Mouse (Mus musculus) liver, embryonic 14.5 days (tissue): ENCODE results near the gene Ppp1r12b. TPM values are rescaled to one million over a fixed set of nuclear protein-coding genes. Genes with fewer than 3 reads are reported as not detected.

Experiments used
- ATAC-seq: fragments of 200-750 bp; cut with Nextera tagmentation; 2 replicates; pipeline ENCODE4 v1.8.0; 2017; ENCODE audit warnings: moderate number of reproducible peaks, mild to moderate bottlenecking, moderate library complexity; ENCODE audit not compliant: insufficient read depth
- DNase-seq, 3 experiments: peaks; one replicate each; pipeline ENCODE4 v3.0.0-alpha.2; 2012 to 2013; ENCODE audit warnings: low read depth in 3 of 3, low spot score in 3 of 3
- H3K27ac ChIP-seq: fragments of 300-500 bp; sonication (generic); 2 replicates; pipeline ENCODE4 v1.5.1; 2014; ENCODE audit warnings: moderate library complexity, mild to moderate bottlenecking, control low read depth, inconsistent platforms
- H3K27me3 ChIP-seq: fragments of 300-500 bp; sonication (generic); 2 replicates; pipeline ENCODE4 v1.6.1; 2014; ENCODE audit warnings: mild to moderate bottlenecking, low read length, moderate library complexity; ENCODE audit not compliant: control insufficient read depth, insufficient read depth
- H3K36me3 ChIP-seq: fragments of 300-500 bp; sonication (generic); replicated peaks from 2 replicates; pipeline ENCODE4 v1.6.1; 2014; ENCODE audit warnings: low read depth; ENCODE audit not compliant: control insufficient read depth, insufficient read depth
- H3K4me1 ChIP-seq, 2 experiments: fragments of 200-500 bp in 1 of 2; fragments of 300-500 bp in 1 of 2; sonication (generic) in 1 of 2; replicated peaks; 2 replicates each; pipeline ENCODE4 v1.6.1; 2012 to 2014; ENCODE audit warnings: antibody characterized with exemption in 1 of 2, inconsistent platforms in 1 of 2, low read length in 1 of 2; ENCODE audit not compliant: control insufficient read depth in 2 of 2, insufficient read depth in 2 of 2
- H3K4me2 ChIP-seq: fragments of 300-500 bp; sonication (generic); 2 replicates; pipeline ENCODE4 v1.6.1; 2014; ENCODE audit warnings: low read depth, mild to moderate bottlenecking, control low read depth, moderate library complexity
- H3K4me3 ChIP-seq, 2 experiments: fragments of 200-500 bp in 1 of 2; fragments of 300-500 bp in 1 of 2; sonication (generic) in 1 of 2; 2 replicates each; pipeline ENCODE4 v1.5.1; 2012 to 2014; ENCODE audit warnings: low read depth in 2 of 2, low read length in 2 of 2, mild to moderate bottlenecking in 2 of 2, control low read depth in 1 of 2, inconsistent platforms in 1 of 2, moderate library complexity in 1 of 2; ENCODE audit not compliant: insufficient read depth in 1 of 2
- H3K9ac ChIP-seq: fragments of 300-500 bp; sonication (generic); replicated peaks from 2 replicates; pipeline ENCODE4 v1.6.1; 2014; ENCODE audit warnings: mild to moderate bottlenecking, control low read depth, moderate library complexity
- H3K9me3 ChIP-seq: fragments of 300-500 bp; sonication (generic); 2 replicates; pipeline ENCODE4 v1.6.1; 2016; ENCODE audit warnings: low read length, mixed read lengths; ENCODE audit not compliant: control insufficient read depth
- CTCF ChIP-seq: IDR thresholded peaks from 2 replicates; pipeline ENCODE4 v1.5.1; 2016; ENCODE audit warnings: antibody characterized with exemption, low read depth, control low read depth
- EP300 ChIP-seq: IDR thresholded peaks from 2 replicates; pipeline ENCODE4 v1.6.1; 2016; ENCODE audit warnings: antibody characterized with exemption, low read depth
- WGBS: fragments of 180-500 bp; shearing (Covaris S2); extraction: QIAGEN DNeasy Blood & Tissue Kit; methylation state at CpG from one replicate; pipeline ENCODE4 v1.1.7; 2014; ENCODE audit not compliant: insufficient replicate concordance; 5-methylcytosine and 5-hydroxymethylcytosine counted together
- polyA plus RNA-seq, 2 experiments: library from polyadenylated mRNA; depleted of rRNA in 1 of 2; stranded (reverse) in 1 of 2; unstranded in 1 of 2; fragments of >200 nt; fragmentation: Nextera tagmentation in 1 of 2; extraction: Ambion mirVana in 1 of 2; gene quantifications; 2 replicates each; pipeline versions ENCODE4 v1.2.1 to v1.2.3; 2012 to 2014

The Ppp1r12b gene
- polyA plus RNA-seq, 2 experiments: 1.6 to 1.7 TPM

GRCm38 (mm10) chr1:134753751-134754630 lies 201.8 kb downstream of the Ppp1r12b start:
- 59% methylated on average over 13 of the region's 13 CpGs for WGBS
- Histone ChIP-seq H3K36me3 (no peaks in the 10 kb centered on the region), H3K4me2 (no peak overlapping the region), H3K27ac (no peak overlapping the region), H3K4me1 (no peaks in the 10 kb centered on the region), H3K4me3 (no peak overlapping the region), H3K9ac (no peak overlapping the region), H3K27me3 (no peaks in the 10 kb centered on the region), H3K9me3 (no peaks in the 10 kb centered on the region)
- TF ChIP-seq CTCF (no peak), EP300 (no peak)
- no peak for DNase-seq
- ATAC-seq: no peak

GRCm38 (mm10) chr1:134752447-134752846 lies 203.3 kb downstream of the Ppp1r12b start:
- Histone ChIP-seq H3K9me3 (no peaks in the 10 kb centered on the region), H3K27ac (no peak overlapping the region), H3K27me3 (no peaks in the 10 kb centered on the region), H3K36me3 (no peaks in the 10 kb centered on the region), H3K4me3 (no peak overlapping the region), H3K9ac (no peak overlapping the region), H3K4me2 (no peak overlapping the region), H3K4me1 (peaks cover under 1 to 5% of the 10 kb centered on the region in 2 experiments; a peak in 3 of 4 replicates)
- ATAC-seq (no peak), DNase-seq (no peak)
- WGBS: 58% methylated on average over 5 of the region's 5 CpGs
- TF ChIP-seq EP300: no peak
- TF ChIP-seq CTCF: no peak

GRCm38 (mm10) chr1:134749889-134750288 lies 205.9 kb downstream of the Ppp1r12b start:
- TF ChIP-seq CTCF (no peak), EP300 (no peak)
- no peak for ATAC-seq
- Histone ChIP-seq H3K9ac (no peak overlapping the region), H3K9me3 (no peaks in the 10 kb centered on the region), H3K27me3 (no peaks in the 10 kb centered on the region), H3K36me3 (no peaks in the 10 kb centered on the region), H3K4me1 (peaks cover 5 to 8% of the 10 kb centered on the region in 2 experiments; a peak in 3 of 4 replicates), H3K27ac (no peak overlapping the region), H3K4me3 (no peak overlapping the region), H3K4me2 (no peak overlapping the region)
- no peak for DNase-seq
- 74% methylated on average over 7 of the region's 7 CpGs for WGBS

GRCm38 (mm10) chr1:134747236-134748174 lies 208.2 kb downstream of the Ppp1r12b start:
- TF ChIP-seq EP300 (no peak), CTCF (peak; percentile 33)
- no peaks in the 10 kb centered on the region for H3K36me3 ChIP-seq
- peak overlapping the region; percentile 47 for H3K4me2 ChIP-seq
- DNase-seq (peak; percentile 60 to 69 (median 61)), ATAC-seq (peak; percentile 75)
- no peaks in the 10 kb centered on the region for H3K27me3 ChIP-seq
- H3K9ac ChIP-seq: no peak overlapping the region
- H3K9me3 ChIP-seq: no peaks in the 10 kb centered on the region
- no peak overlapping the region for H3K27ac ChIP-seq
- peak overlapping the region; percentile 3 to 40 for H3K4me3 ChIP-seq
- peaks cover 9 to 15% of the 10 kb centered on the region in 2 experiments for H3K4me1 ChIP-seq
- 8% methylated on average over 23 of the region's 23 CpGs for WGBS

GRCm38 (mm10) chr1:134745648-134746047 lies 210.1 kb downstream of the Ppp1r12b start:
- no peaks in the 10 kb centered on the region for H3K36me3 ChIP-seq
- H3K27ac ChIP-seq: no peak overlapping the region
- no peak overlapping the region for H3K4me3 ChIP-seq
- H3K9me3 ChIP-seq: no peaks in the 10 kb centered on the region
- H3K9ac ChIP-seq: no peak overlapping the region
- H3K4me1 ChIP-seq: peaks cover 23 to 33% of the 10 kb centered on the region in 2 experiments
- peak; percentile 64 for TF ChIP-seq CTCF
- no peak for TF ChIP-seq EP300
- no peak for ATAC-seq
- WGBS: 52% methylated on average over 5 of the region's 6 CpGs
- no peak overlapping the region for H3K4me2 ChIP-seq
- peak in 1 of 3 experiments; percentile 16 for DNase-seq
- H3K27me3 ChIP-seq: no peaks in the 10 kb centered on the region
